Mouse (Mus musculus) spleen, embryonic (tissue): ENCODE data around the gene Epha8.

Source experiments
- CTCF ChIA-PET: fragments of 350-600 bp; sonication (Branson Sonifier 250); formaldehyde crosslinking; loops from one replicate; lab custom pipeline; 2022; lab: Charles Lee

Gene Epha8

GRCm38 (mm10) chr4:136956751-136957446 lies at the start of gene Epha8:
Gene Epha8 (minus strand): TSS chr4:136956816.
- CTCF ChIA-PET, result no interaction called here

- CTCF ChIA-PET, result no interaction called here
Observed at GRCm38 (mm10) chr4:137001825-137002224, 45.2 kb upstream of the Epha8 start.

GRCm38 (mm10) chr4:137001020-137001419 lies 44.4 kb upstream of the Epha8 start:
- CTCF ChIA-PET, result no interaction called here

GRCm38 (mm10) chr4:136998371-136998770 lies 41.8 kb upstream of the Epha8 start:
- CTCF ChIA-PET, result no interaction called here

- CTCF ChIA-PET, result no interaction called here
Observed at GRCm38 (mm10) chr4:136997723-136998345, 41.2 kb upstream of the Epha8 start.

- CTCF ChIA-PET, result no interaction called here
Observed at GRCm38 (mm10) chr4:136996933-136997332, 40.3 kb upstream of the Epha8 start.

- CTCF ChIA-PET, result no interaction called here
Observed at GRCm38 (mm10) chr4:136995361-136995760, 38.7 kb upstream of the Epha8 start.

- CTCF ChIA-PET, result interaction anchor here (0.7 kb wide), 1 partner anchor 69 kb away, joined by 3 read pairs; no protein-coding TSS in a partner anchor
Observed at GRCm38 (mm10) chr4:136981993-136982695, 25.5 kb upstream of the Epha8 start.

GRCm38 (mm10) chr4:136981347-136981746 lies 24.7 kb upstream of the Epha8 start:
- CTCF ChIA-PET, result no interaction called here

GRCm38 (mm10) chr4:136980921-136981320 lies 24.3 kb upstream of the Epha8 start:
- CTCF ChIA-PET, result no interaction called here

GRCm38 (mm10) chr4:136977244-136977643 lies 20.6 kb upstream of the Epha8 start:
- CTCF ChIA-PET, result no interaction called here

GRCm38 (mm10) chr4:136970939-136971338 lies 14.3 kb upstream of the Epha8 start:
- CTCF ChIA-PET, result no interaction called here

- CTCF ChIA-PET, result interaction anchor here (0.7 kb wide), 1 partner anchor 626 kb away, joined by 5 read pairs; no protein-coding TSS in a partner anchor
Observed at GRCm38 (mm10) chr4:136969503-136970276, 13.1 kb upstream of the Epha8 start.

- CTCF ChIA-PET, result interaction anchor here (0.7 kb wide), 1 partner anchor 626 kb away, joined by 5 read pairs; no protein-coding TSS in a partner anchor
Observed at GRCm38 (mm10) chr4:136969096-136969495, 12.5 kb upstream of the Epha8 start.

GRCm38 (mm10) chr4:136967511-136967910 lies 10.9 kb upstream of the Epha8 start:
- CTCF ChIA-PET, result interaction anchor here (0.5 kb wide), 1 partner anchor 78 kb away, joined by 4 read pairs; no protein-coding TSS in a partner anchor

GRCm38 (mm10) chr4:136966493-136967390 lies 10.1 kb upstream of the Epha8 start:
- CTCF ChIA-PET, result no interaction called here

GRCm38 (mm10) chr4:136964990-136965421 lies 8.4 kb upstream of the Epha8 start:
- CTCF ChIA-PET, result no interaction called here

GRCm38 (mm10) chr4:136962447-136962846 lies 5.8 kb upstream of the Epha8 start:
- CTCF ChIA-PET, result interaction anchor here (0.6 kb wide), 1 partner anchor 1122 kb away, joined by 7 read pairs; no protein-coding TSS in a partner anchor

- CTCF ChIA-PET, result no interaction called here
Observed at GRCm38 (mm10) chr4:136961642-136962285, 5.1 kb upstream of the Epha8 start.

GRCm38 (mm10) chr4:136960581-136960980 lies 4.0 kb upstream of the Epha8 start:
- CTCF ChIA-PET, result no interaction called here
